Mouse (Mus musculus): Measurements from ENCODE around the gene Upf2. TPM values are rescaled to one million over a fixed set of nuclear protein-coding genes. Genes with fewer than 3 reads are reported as not detected.

The Upf2 gene
- polyA plus RNA-seq, 1 experiment: 2.4 TPM

DNA sequence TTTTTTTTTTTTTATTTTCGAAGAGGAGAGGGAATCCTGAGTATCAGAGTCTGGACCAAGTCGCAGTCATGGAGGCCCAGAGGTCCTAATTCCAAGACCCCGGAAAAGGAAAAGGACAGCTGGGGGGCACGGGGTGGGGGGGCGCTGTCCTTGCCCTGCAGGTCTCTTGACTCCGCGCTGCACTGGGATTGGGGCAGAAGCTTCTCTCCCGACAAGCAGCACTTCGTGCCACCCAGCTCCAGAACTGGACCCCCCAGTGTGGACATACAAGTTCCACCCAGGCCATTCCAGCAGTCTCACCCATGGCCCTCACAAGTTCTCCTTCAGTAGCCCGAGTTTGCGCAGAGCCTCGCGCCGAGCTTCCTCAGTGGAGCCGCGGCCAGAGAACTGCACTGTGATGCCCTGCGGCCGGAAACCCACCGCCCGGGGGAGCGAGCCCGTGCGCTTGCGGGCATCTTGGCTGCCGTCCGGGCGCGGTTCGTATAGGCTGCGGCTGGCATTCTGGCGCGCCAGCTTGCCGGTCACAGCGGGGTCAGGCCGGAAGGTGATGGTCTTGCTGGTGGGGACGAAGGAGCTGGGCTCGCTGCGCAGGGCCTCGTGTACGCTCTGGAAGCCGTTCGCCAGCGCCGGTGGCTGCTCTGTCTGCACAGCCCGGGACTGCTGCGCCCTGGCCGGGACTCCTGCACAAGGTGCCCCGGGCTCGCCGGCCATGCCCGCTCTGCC lies 148.9 kb downstream of the Upf2 start:
- Histone ChIP-seq H3K4me1 (ENCODE audit: control insufficient read depth, insufficient read depth, insufficient read length) (peaks cover 6% of the 10 kb centered on the region; the same call in 1 of the 2 replicates), H3K27me3 (ENCODE audit: control insufficient read depth, insufficient read depth, low read length) (peaks cover 10% of the 10 kb centered on the region; the same call in 1 of the 2 replicates), H3K27ac (ENCODE audit: insufficient read depth, low read length) (no peak overlapping the region), H3K4me3 (ENCODE audit: extremely low read depth, insufficient read depth, insufficient read length) (peak overlapping the region; percentile 24; the same call in 1 of the 2 replicates), H3K36me3 (ENCODE audit: control insufficient read depth, insufficient read depth, low read length) (no peaks in the 10 kb centered on the region)
- no peak for DNase-seq (ENCODE audit: low read depth in 1 of 2, low spot score in 2 of 2)
- TF ChIP-seq POLR2A (IDR thresholded peaks at IDR 0.05; ENCODE audit: low read depth, low read length): no peak
- no peak for TF ChIP-seq CTCF (IDR thresholded peaks at IDR 0.05; ENCODE audit: extremely low read depth, insufficient read depth, insufficient read length, insufficient replicate concordance)
- WGBS: 15% methylated on average over 50 of the region's 51 CpGs

DNA sequence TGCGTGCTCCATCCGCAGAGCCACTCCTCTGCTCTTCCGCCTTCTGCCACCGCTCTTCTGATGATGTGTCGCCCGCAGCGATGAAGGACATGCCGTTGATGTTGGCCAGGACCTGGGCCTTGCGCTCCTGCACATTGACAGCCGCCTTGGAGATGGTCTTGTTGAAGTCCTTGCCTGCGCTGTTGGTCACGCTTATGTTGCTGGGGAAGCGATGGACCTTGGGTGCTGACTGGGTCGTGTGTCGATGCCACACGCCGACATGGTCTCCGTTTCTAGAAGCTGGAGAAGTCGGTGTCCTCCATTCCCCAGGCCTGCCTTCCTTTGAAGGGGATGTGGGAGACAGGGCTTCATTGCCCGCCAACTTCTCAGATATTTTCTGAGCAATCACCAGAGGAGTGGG lies 149.5 kb downstream of the Upf2 start:
- WGBS: 46% methylated on average over 20 of the region's 20 CpGs
- Histone ChIP-seq H3K36me3 (ENCODE audit: control insufficient read depth, insufficient read depth, low read length) (no peaks in the 10 kb centered on the region), H3K4me1 (ENCODE audit: control insufficient read depth, insufficient read depth, insufficient read length) (peaks cover 6% of the 10 kb centered on the region; the same call in 1 of the 2 replicates), H3K4me3 (ENCODE audit: extremely low read depth, insufficient read depth, insufficient read length) (peak overlapping the region; percentile 24; the same call in 1 of the 2 replicates), H3K27ac (ENCODE audit: insufficient read depth, low read length) (no peak overlapping the region), H3K27me3 (ENCODE audit: control insufficient read depth, insufficient read depth, low read length) (peaks cover 10% of the 10 kb centered on the region; the same call in 1 of the 2 replicates)
- no peak for TF ChIP-seq CTCF (IDR thresholded peaks at IDR 0.05; ENCODE audit: extremely low read depth, insufficient read depth, insufficient read length, insufficient replicate concordance)
- DNase-seq (ENCODE audit: low read depth in 1 of 2, low spot score in 2 of 2): no peak

DNA sequence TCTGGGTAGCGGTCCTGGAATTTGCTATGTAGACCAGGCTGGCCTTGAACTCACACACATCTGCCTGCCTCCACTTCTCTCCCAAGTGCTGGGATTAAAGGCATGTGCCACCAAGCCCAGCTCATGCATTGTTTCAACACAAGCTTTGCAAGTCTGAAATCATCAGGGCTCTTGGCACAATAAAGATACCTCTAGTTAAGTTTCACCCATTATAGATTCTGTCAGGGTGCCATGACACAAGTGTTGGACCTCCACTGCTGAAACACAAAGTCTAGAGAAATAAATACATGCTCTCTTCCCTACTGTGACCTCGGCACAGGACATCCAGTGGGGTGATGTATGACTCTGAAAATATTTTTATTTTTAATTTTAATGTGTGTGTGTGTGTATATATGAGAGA lies 154.2 kb downstream of the Upf2 start:
- Histone ChIP-seq H3K27me3 (ENCODE audit: control insufficient read depth, insufficient read depth, low read length) (peaks cover 5% of the 10 kb centered on the region; the same call in 1 of the 2 replicates), H3K36me3 (ENCODE audit: control insufficient read depth, insufficient read depth, low read length) (no peaks in the 10 kb centered on the region), H3K27ac (ENCODE audit: insufficient read depth, low read length) (no peak overlapping the region), H3K4me1 (ENCODE audit: control insufficient read depth, insufficient read depth, insufficient read length) (peaks cover 2% of the 10 kb centered on the region; the same call in 1 of the 2 replicates), H3K4me3 (ENCODE audit: extremely low read depth, insufficient read depth, insufficient read length) (no peak overlapping the region)
- WGBS: 92% methylated on average over 2 of the region's 2 CpGs
- TF ChIP-seq POLR2A (IDR thresholded peaks at IDR 0.05; ENCODE audit: low read depth, low read length): no peak
- no peak for TF ChIP-seq CTCF (IDR thresholded peaks at IDR 0.05; ENCODE audit: extremely low read depth, insufficient read depth, insufficient read length, insufficient replicate concordance)
- no peak for DNase-seq (ENCODE audit: low read depth in 1 of 2, low spot score in 2 of 2)

Other genes with a start within 250 kb of the Upf2 start
- gene Camk1d, start 237.0 kb upstream of the Upf2 start, polyA plus RNA-seq (2012; rRNA removed): 5.7 and 5.8 TPM in 2 replicates
- gene Nudt5, start 106.5 kb upstream of the Upf2 start, polyA plus RNA-seq (2012; rRNA removed): 5.1 TPM in 2 replicates
- 27.6 and 29.2 TPM in 2 replicates for gene Cdc123, start 106.3 kb upstream of the Upf2 start, polyA plus RNA-seq (2012; rRNA removed)
- gene Gm13199, start 88.5 kb upstream of the Upf2 start, polyA plus RNA-seq (2012; rRNA removed): 1.2 and 1.3 TPM in 2 replicates
- gene Sec61a2, start 56.0 kb upstream of the Upf2 start, polyA plus RNA-seq (2012; rRNA removed): 9.6 and 12.8 TPM in 2 replicates
- gene Dhtkd1, start 8.7 kb upstream of the Upf2 start, polyA plus RNA-seq (2012; rRNA removed): 0.32 and 0.49 TPM in 2 replicates
- 9.7 and 10.6 TPM in 2 replicates for gene Proser2, start 178.7 kb downstream of the Upf2 start, polyA plus RNA-seq (2012; rRNA removed)

Measured in spleen, adult 2 months (tissue).